Mouse (Mus musculus) liver, embryonic 14.5 days (tissue): Measurements from ENCODE around the gene Gm28051.

ENCODE experiments used
- CTCF ChIP-seq: IDR thresholded peaks from 2 replicates; pipeline ENCODE4 v1.5.1; 2016; ENCODE audit warnings: antibody characterized with exemption, low read depth, control low read depth
- EP300 ChIP-seq: IDR thresholded peaks from 2 replicates; pipeline ENCODE4 v1.6.1; 2016; ENCODE audit warnings: antibody characterized with exemption, low read depth

DNA sequence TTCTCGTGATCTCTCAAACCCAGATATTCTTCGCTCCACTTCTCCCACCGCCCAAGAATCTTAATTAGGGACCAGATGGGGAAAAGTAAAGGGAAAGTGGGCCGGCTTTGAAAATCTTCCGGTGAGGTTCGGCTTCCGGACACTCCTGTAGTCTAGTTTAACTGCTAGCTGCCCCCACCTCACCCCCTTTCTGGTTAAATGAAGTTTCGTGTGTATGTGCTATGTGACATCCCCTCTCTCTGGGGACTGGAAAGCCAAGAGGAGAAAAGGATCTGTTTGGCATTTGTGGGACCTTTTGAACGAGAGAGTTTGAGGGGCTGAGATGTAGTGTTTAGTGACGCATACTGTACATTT, 815 bp upstream of the Gm28051 start, which contains the start of gene Gm20604:
- no peak for TF ChIP-seq CTCF
- TF ChIP-seq EP300 = no peak
